Mouse (Mus musculus) cerebellum, adult 9-11 months (tissue): ENCODE measurements around the gene S1pr5.
"Not testable (repeated sequence)": the region's sequence is repeated elsewhere in the genome, so short reads cannot be mapped to it uniquely, and the experiment has no call there.

Experiments
- DNase-seq: peaks from one replicate; pipeline ENCODE4 v3.0.0; 2022

S1pr5 gene

GRCm38 (mm10) chr9:21265611-21266010 lies 17.4 kb upstream of the S1pr5 start:
- no peak for DNase-seq

GRCm38 (mm10) chr9:21265000-21265561 lies 16.8 kb upstream of the S1pr5 start, which contains the start of gene Atg4d:
Atg4d (plus strand) TSS chr9:21265293.
- DNase-seq = peak; percentile 100

GRCm38 (mm10) chr9:21264272-21264999 lies 16.2 kb upstream of the S1pr5 start:
- no peak for DNase-seq

GRCm38 (mm10) chr9:21261831-21262230 lies 13.6 kb upstream of the S1pr5 start:
- no peak for DNase-seq

- no peak for DNase-seq
Measured at GRCm38 (mm10) chr9:21260491-21261040, 12.3 kb upstream of the S1pr5 start.

- not testable (repeated sequence) for DNase-seq
Measured at GRCm38 (mm10) chr9:21256349-21256748, 8.1 kb upstream of the S1pr5 start.

GRCm38 (mm10) chr9:21254690-21255089 lies 6.4 kb upstream of the S1pr5 start:
- no peak for DNase-seq

GRCm38 (mm10) chr9:21251116-21251735 lies 3.0 kb upstream of the S1pr5 start:
- no peak for DNase-seq

GRCm38 (mm10) chr9:21250509-21250908 lies 2.3 kb upstream of the S1pr5 start:
- DNase-seq = no peak

GRCm38 (mm10) chr9:21249629-21250508 lies 1.6 kb upstream of the S1pr5 start:
- no peak for DNase-seq

- no peak for DNase-seq
Measured at GRCm38 (mm10) chr9:21246342-21246741, 1.9 kb downstream of the S1pr5 start.

- no peak for DNase-seq
Measured at GRCm38 (mm10) chr9:21245113-21245487, 3.1 kb downstream of the S1pr5 start.

GRCm38 (mm10) chr9:21244428-21245112 lies 3.7 kb downstream of the S1pr5 start:
- peak; percentile 83 for DNase-seq

GRCm38 (mm10) chr9:21243826-21244427 lies 4.3 kb downstream of the S1pr5 start:
- DNase-seq = peak; percentile 92

GRCm38 (mm10) chr9:21241343-21241742 lies 6.9 kb downstream of the S1pr5 start:
- DNase-seq = peak; percentile 83

- DNase-seq = peak; percentile 53
Measured at GRCm38 (mm10) chr9:21239465-21239848, 8.8 kb downstream of the S1pr5 start.

GRCm38 (mm10) chr9:21238733-21239464 lies 9.3 kb downstream of the S1pr5 start, which contains the start of gene Keap1:
Keap1 (minus strand) TSS chr9:21239361.
- peak; percentile 83 for DNase-seq

- DNase-seq = no peak
Measured at GRCm38 (mm10) chr9:21238004-21238732, 10.1 kb downstream of the S1pr5 start.

- DNase-seq = peak; percentile 69
Measured at GRCm38 (mm10) chr9:21237368-21238003, 10.8 kb downstream of the S1pr5 start.

GRCm38 (mm10) chr9:21236991-21237367 lies 11.3 kb downstream of the S1pr5 start:
- DNase-seq = peak; percentile 48
